Mouse (Mus musculus): ENCODE measurements around the gene Spns2. TPM values are rescaled to one million over a fixed set of nuclear protein-coding genes. Genes with fewer than 3 reads are reported as not detected.

The Spns2 gene
- 4.2 and 4.6 TPM in 2 replicates for polyA plus RNA-seq (2021; fragmentation: Nextera tagmentation)
- long read RNA-seq, experiment 1, partial matches to known transcripts: 7 of 14 reads
- long read RNA-seq, experiment 1, other reads (novel, unspliced or antisense): 6 of 14 reads
- long read RNA-seq, experiment 2, partial matches to known transcripts: 0 of 8 reads
- long read RNA-seq, experiment 2, other reads (novel, unspliced or antisense): 8 of 8 reads

DNA sequence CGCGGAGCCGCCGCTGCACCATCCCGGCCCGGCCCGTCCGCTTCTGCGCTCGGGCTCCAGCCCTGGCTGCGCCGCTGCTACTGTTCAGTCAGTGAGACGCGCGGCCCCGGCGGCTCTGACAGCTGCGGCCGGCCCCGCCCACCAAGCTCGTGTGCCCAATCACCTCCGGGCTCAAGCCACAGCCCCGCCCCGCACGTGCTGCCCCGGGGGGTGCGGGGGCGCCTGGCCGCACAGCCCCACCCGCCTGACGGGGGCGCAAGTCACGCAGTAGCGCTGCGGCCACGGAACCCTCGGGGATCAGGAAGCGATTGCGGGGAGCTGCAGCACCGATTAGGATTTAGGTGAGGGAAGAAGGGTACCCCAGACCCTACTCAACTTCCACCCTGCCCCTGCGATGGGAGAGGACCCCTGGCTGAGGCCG is at the start of gene Spns2:
Gene Spns2 (minus strand): TSS at position 24 of the 421 bp plus-strand sequence.

DNA sequence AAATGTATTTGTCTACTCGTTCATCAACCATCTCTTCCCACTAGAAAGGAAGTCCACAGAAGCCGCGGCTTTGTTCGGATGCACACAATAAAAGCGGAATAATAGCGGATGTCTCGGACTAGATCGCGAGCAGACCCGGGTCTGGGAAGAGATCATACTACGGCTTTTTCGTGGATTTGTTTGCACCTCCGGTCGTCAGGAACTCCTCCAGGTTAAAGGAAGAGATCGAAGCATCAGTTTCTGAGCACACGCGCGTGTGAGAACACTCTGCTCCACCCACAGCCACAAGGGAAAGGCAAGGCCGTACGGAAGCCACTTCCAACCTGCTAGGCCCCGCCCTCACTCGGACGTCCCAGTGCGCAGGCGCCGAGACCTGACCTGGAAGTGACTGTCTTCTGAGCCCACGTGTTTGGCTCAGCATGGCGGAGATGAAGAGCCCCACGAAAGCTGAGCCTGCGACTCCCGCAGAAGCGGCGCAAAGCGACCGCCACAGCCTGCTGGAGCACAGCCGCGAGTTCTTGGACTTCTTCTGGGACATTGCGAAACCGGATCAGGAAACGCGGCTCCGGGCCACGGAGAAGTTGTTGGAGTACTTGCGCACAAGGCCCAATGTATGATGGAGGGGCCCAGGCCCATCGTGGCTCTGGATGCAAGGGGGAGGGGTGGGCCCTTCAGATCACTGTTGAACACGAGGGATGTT is 48.6 kb downstream of the Spns2 start, which contains the start of gene Mybbp1a:
Gene Mybbp1a (plus strand): TSS at position 391 of the 700 bp plus-strand sequence.

DNA sequence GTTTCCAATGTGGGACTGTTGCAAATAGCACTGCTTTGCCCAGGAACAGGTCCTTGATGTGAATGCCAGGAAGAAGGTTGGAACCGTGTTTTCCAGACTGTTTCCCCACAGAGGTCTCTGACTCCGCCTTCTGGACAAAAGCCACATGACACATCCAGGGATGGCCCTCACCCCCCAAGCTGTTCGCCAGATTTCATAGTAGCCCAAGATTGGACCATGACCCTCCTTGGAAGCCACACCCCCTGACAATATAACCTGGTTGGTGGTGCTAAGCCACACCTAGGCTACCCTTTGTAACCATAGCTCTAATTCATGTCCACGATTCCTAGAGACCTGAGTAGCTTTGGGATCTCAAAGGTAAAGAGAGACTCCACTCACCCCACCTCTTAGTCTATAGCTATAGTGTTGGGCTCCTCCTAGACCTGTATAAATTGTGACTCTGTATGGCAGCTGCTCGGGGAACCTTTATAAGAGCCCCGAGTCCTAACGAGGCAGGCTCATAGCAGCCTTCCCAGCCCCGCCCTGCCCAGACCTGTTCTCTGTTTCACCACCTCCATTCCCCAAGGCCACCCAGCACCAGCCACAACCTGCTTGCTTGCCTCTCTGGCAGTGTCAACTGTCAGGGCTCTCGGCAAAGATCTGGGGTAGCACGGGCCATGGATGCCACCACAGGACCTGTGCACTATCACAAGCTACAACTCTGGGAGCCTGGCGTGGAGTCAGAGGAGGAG is 54.6 kb downstream of the Spns2 start, which contains the start of gene Ggt6:
Gene Ggt6 (plus strand): TSS at position 564 of the 731 bp plus-strand sequence.

DNA sequence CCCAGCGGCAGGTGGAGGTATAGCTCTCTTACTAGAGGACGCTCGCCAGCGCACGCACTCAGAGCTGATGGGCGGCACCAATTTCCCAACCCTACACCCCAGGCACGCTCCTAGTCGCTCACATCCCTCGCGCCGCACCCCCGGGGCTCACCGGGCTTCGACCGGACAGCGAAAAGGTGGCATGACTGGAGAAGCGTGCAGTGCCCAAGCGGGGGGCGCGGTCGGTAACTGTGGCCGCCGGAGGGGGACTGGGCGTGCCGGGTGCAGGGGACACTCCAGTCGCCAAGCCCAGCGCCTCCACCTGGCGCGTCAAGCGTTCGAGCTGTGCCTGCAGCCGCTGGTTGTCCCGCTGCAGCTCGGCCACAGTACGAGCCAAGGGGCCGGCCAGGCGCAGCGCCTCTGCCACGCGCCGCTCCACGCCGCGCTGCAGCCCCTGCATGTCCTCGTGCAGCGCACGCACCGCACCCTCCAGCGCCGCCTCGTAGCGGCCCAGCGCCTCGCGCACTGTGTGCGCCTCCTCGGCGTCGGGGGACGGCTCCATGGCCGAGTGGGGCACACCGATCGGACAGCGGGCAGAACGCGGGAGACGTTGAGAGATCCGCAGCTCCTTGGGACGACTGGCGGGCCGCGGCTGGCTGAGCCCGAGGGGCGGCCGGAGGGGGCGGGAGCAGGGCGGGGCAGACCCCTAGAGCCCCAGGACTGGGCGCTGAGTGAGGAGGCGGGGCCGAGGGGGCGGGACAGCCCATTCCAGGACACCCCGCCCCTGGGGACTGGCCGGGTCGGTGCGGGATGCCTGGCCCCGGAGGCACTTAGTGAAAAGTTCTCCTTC is 78.4 kb downstream of the Spns2 start, which contains the start of gene Smtnl2:
Gene Smtnl2 (minus strand): TSS at position 621 of the 829 bp plus-strand sequence.

Other genes starting within 250 kb of the Spns2 start
- 9.4 and 15.0 TPM in 2 replicates for gene Slc13a5, start 222.7 kb downstream of the Spns2 start, polyA plus RNA-seq (2021; fragmentation: Nextera tagmentation)
- gene Xaf1, start 188.3 kb downstream of the Spns2 start, polyA plus RNA-seq (2021; fragmentation: Nextera tagmentation): 18.0 and 20.5 TPM in 2 replicates
- gene Fbxo39, start 175.5 kb downstream of the Spns2 start, polyA plus RNA-seq (2021; fragmentation: Nextera tagmentation): not detected in 2 replicates
- 2.5 and 2.9 TPM in 2 replicates for gene Tekt1, start 127.5 kb downstream of the Spns2 start, polyA plus RNA-seq (2021; fragmentation: Nextera tagmentation)
- 0.60 TPM in 2 replicates for gene Smtnl2, start 78.2 kb downstream of the Spns2 start, polyA plus RNA-seq (2021; fragmentation: Nextera tagmentation)
- gene Ggt6, start 54.4 kb downstream of the Spns2 start, polyA plus RNA-seq (2021; fragmentation: Nextera tagmentation): 0.15 and 0.20 TPM in 2 replicates
- gene Mybbp1a, start 48.5 kb downstream of the Spns2 start, polyA plus RNA-seq (2021; fragmentation: Nextera tagmentation): 6.7 and 10.9 TPM in 2 replicates
- gene Spns3, start 60.6 kb upstream of the Spns2 start, polyA plus RNA-seq (2021; fragmentation: Nextera tagmentation): 0.30 and 0.37 TPM in 2 replicates
- gene Ube2g1, start 117.4 kb upstream of the Spns2 start, polyA plus RNA-seq (2021; fragmentation: Nextera tagmentation): 17.5 and 23.7 TPM in 2 replicates
- 7.8 and 10.6 TPM in 2 replicates for gene Ankfy1, start 200.1 kb upstream of the Spns2 start, polyA plus RNA-seq (2021; fragmentation: Nextera tagmentation)

Measured in left cerebral cortex, adult 6 months (tissue).